Mouse (Mus musculus) adrenal gland (tissue): ENCODE results near the gene Ppm1h.

Experiments
- intact Hi-C: fragments of 180-260 bp; cut with DNase I; formaldehyde crosslinking; loops from one replicate; pipeline ENCODE4 v1.15.1; 2025

The Ppm1h gene

GRCm38 (mm10) chr10:122886055-122886915 is 207.7 kb downstream of the Ppm1h start:
- intact Hi-C loops: no loop called here

GRCm38 (mm10) chr10:122886916-122887527 is 208.5 kb downstream of the Ppm1h start:
- intact Hi-C loops: no loop called here

- intact Hi-C loops: no loop called here
These were observed 209.1 kb downstream of the Ppm1h start for GRCm38 (mm10) chr10:122887528-122888183.

- intact Hi-C loops: no loop called here
These were observed 212.3 kb downstream of the Ppm1h start for GRCm38 (mm10) chr10:122890682-122891350.

GRCm38 (mm10) chr10:122891461-122891860 is 212.9 kb downstream of the Ppm1h start:
- intact Hi-C loops: no loop called here

- intact Hi-C loops: no loop called here
These were observed 216.1 kb downstream of the Ppm1h start for GRCm38 (mm10) chr10:122894555-122895069.

- intact Hi-C loops: no loop called here
These were observed 216.7 kb downstream of the Ppm1h start for GRCm38 (mm10) chr10:122895121-122895770.

GRCm38 (mm10) chr10:122899971-122900370 is 221.4 kb downstream of the Ppm1h start:
- intact Hi-C loops: no loop called here

GRCm38 (mm10) chr10:122900466-122900865 is 221.9 kb downstream of the Ppm1h start:
- intact Hi-C loops: no loop called here

- intact Hi-C loops: no loop called here
These were observed 222.8 kb downstream of the Ppm1h start for GRCm38 (mm10) chr10:122901379-122901778.

- intact Hi-C loops: no loop called here
These were observed 231.0 kb downstream of the Ppm1h start for GRCm38 (mm10) chr10:122909406-122910032.

GRCm38 (mm10) chr10:122910798-122911225 is 232.2 kb downstream of the Ppm1h start:
- intact Hi-C loops: no loop called here

- intact Hi-C loops: no loop called here
These were observed 233.1 kb downstream of the Ppm1h start for GRCm38 (mm10) chr10:122911668-122912067.

- intact Hi-C loops: no loop called here
These were observed 233.6 kb downstream of the Ppm1h start for GRCm38 (mm10) chr10:122912086-122912690.

- intact Hi-C loops: no loop called here
These were observed 234.3 kb downstream of the Ppm1h start for GRCm38 (mm10) chr10:122912701-122913368.

- intact Hi-C loops: no loop called here
These were observed 234.8 kb downstream of the Ppm1h start for GRCm38 (mm10) chr10:122913393-122913792.

- intact Hi-C loops: no loop called here
These were observed 237.3 kb downstream of the Ppm1h start for GRCm38 (mm10) chr10:122915905-122916304.

- intact Hi-C loops: no loop called here
These were observed 239.2 kb downstream of the Ppm1h start for GRCm38 (mm10) chr10:122917648-122918324.

GRCm38 (mm10) chr10:122918325-122918694 is 239.7 kb downstream of the Ppm1h start:
- intact Hi-C loops: no loop called here
